Comparison of ENCODE assay signal across 11 mouse cellular contexts in the genomic region with DNA sequence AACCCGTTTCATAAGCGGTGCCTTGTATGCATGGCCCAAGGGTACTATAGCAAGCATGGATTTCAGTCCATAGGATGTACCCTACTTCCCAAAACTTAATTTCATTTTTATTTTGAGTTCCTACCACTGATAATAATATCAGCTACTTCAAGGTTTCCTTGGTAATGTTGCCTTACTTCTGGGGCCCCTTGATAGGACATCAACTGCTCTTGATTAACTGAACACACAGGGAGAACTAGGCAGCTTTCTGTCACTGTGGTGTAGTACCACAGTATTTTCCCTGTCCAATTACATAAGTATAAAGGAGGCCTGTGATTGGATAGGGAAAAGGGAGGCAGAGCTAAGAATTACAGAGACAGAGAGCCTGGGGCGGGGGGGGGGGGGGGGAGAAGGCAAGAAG. TPM values are rescaled to one million over a fixed set of nuclear protein-coding genes. Genes with fewer than 3 reads are reported as not detected.
DNase-seq lines count a peak whose midpoint lies in the region; ATAC-seq and TF ChIP-seq lines count a peak whose summit lies in the region.
"Had no signal": no experiment of that assay in that cellular context is flagged by ENCODE, and none has a peak within 500 bp of the region (broad histone marks: within the 10 kb centered on the region; RNA-seq: fewer than 3 reads in every experiment).

No protein-coding gene starts in this region.

- H3K4me1 ChIP-seq in intestine, embryonic 15.5 days (replicated peaks) = peaks cover 6% of the 10 kb centered on the region; the same call in 1 of the 2 replicates
- no peaks in the 10 kb centered on the region for H3K4me1 ChIP-seq in intestine, postnatal 0 days (replicated peaks; ENCODE audit: control insufficient read depth, insufficient read depth, low read length)
- H3K4me1 ChIP-seq in forebrain, embryonic 10.5 days = peaks cover 71% of the 10 kb centered on the region
- peaks cover 19% of the 10 kb centered on the region for H3K4me1 ChIP-seq in limb, embryonic 14.5 days (ENCODE audit: control insufficient read depth, insufficient read depth, low read length)

- TF ChIP-seq CTCF in intestine, postnatal 0 days (IDR thresholded peaks at IDR 0.05; ENCODE audit: low read depth) = no peak

- H3K9me3 ChIP-seq in intestine, embryonic 15.5 days = no peaks in the 10 kb centered on the region
- no peaks in the 10 kb centered on the region for H3K9me3 ChIP-seq in intestine, postnatal 0 days (ENCODE audit: control insufficient read depth)
- H3K9me3 ChIP-seq in forebrain, embryonic 10.5 days = no peaks in the 10 kb centered on the region
- no peaks in the 10 kb centered on the region for H3K9me3 ChIP-seq in limb, embryonic 14.5 days (ENCODE audit: control insufficient read depth, low read length)

- H3K4me3 ChIP-seq in intestine, embryonic 15.5 days (replicated peaks) = no peak overlapping the region
- no peak overlapping the region for H3K4me3 ChIP-seq in intestine, postnatal 0 days (ENCODE audit: low read depth, low read length)
- peak overlapping the region; percentile 23; the same call in 1 of the 2 replicates for H3K4me3 ChIP-seq in forebrain, embryonic 10.5 days
- no peak overlapping the region for H3K4me3 ChIP-seq in limb, embryonic 14.5 days (replicated peaks; ENCODE audit: low read length)

- peak overlapping the region; percentile 64 for H3K27ac ChIP-seq in intestine, embryonic 15.5 days
- H3K27ac ChIP-seq in intestine, postnatal 0 days (ENCODE audit: low read depth, low read length) = no peak overlapping the region
- peak overlapping the region; percentile 83 for H3K27ac ChIP-seq in forebrain, embryonic 10.5 days
- 0 out of 2 replicates have a peak overlapping the region, but pooled peaks have one; percentile 73 for H3K27ac ChIP-seq in limb, embryonic 14.5 days (replicated peaks; ENCODE audit: low read depth, low read length)

- H3K4me2 ChIP-seq in intestine, embryonic 15.5 days (replicated peaks) = no peak overlapping the region
- no peak overlapping the region for H3K4me2 ChIP-seq in intestine, postnatal 0 days (replicated peaks; ENCODE audit: low read depth)
- H3K4me2 ChIP-seq in limb, embryonic 14.5 days (replicated peaks; ENCODE audit: low read depth, low read length, severe bottlenecking) = no peak overlapping the region

- no peaks in the 10 kb centered on the region for H3K27me3 ChIP-seq in intestine, embryonic 15.5 days (replicated peaks)
- no peaks in the 10 kb centered on the region for H3K27me3 ChIP-seq in intestine, postnatal 0 days (replicated peaks; ENCODE audit: control insufficient read depth, insufficient read depth, low read length)
- peaks cover 27% of the 10 kb centered on the region; the same call in 1 of the 2 replicates for H3K27me3 ChIP-seq in forebrain, embryonic 10.5 days (ENCODE audit: poor library complexity, severe bottlenecking)
- H3K27me3 ChIP-seq in limb, embryonic 14.5 days (ENCODE audit: control insufficient read depth, insufficient read depth, low read length) = no peaks in the 10 kb centered on the region

- WGBS in intestine, embryonic 15.5 days = 40% methylated on average over 3 of the region's 3 CpGs
- WGBS in intestine, postnatal 0 days = 66% methylated on average over 3 of the region's 3 CpGs
- 66% methylated on average over 3 of the region's 3 CpGs for WGBS in forebrain, embryonic 10.5 days
- WGBS in limb, embryonic 14.5 days = 39% methylated on average over 3 of the region's 3 CpGs

- no peak for TF ChIP-seq POLR2A in limb, embryonic 14.5 days (IDR thresholded peaks at IDR 0.05; ENCODE audit: borderline replicate concordance, extremely low read depth, insufficient read depth, insufficient read length)

- no peak for ATAC-seq in intestine, embryonic 15.5 days
- no peak for ATAC-seq in intestine, postnatal 0 days
- no peak for ATAC-seq in limb, embryonic 14.5 days (ENCODE audit: low FRiP score, low read depth)
- ATAC-seq in megakaryocyte, adult 5-6 weeks (ENCODE audit: poor library complexity, severe bottlenecking) = no peak

- DNase-seq in MEL-GATA-1-ER (ENCODE audit: extremely low read depth, low read depth) = peak; percentile 71
- no peak for DNase-seq in forebrain, embryonic 10.5 days (ENCODE audit: extremely low spot score, low spot score)
- no peak for DNase-seq in limb, embryonic 14.5 days (ENCODE audit: low spot score)
- no peak for DNase-seq in urinary bladder, adult 18-20 months (ENCODE audit: low spot score in 2 of 2)
- DNase-seq in right cerebral cortex, postnatal 36 days (ENCODE audit: low spot score in 2 of 2) = no peak
- DNase-seq: layer of hippocampus, postnatal 36 days; thymus, postnatal 4 days had no signal

- H3K9ac ChIP-seq in intestine, embryonic 15.5 days = no peak overlapping the region
- no peak overlapping the region for H3K9ac ChIP-seq in intestine, postnatal 0 days (ENCODE audit: low read depth, low read length)
- H3K9ac ChIP-seq in limb, embryonic 14.5 days (ENCODE audit: low read depth, low read length, severe bottlenecking) = no peak overlapping the region

- no peaks in the 10 kb centered on the region for H3K36me3 ChIP-seq in intestine, embryonic 15.5 days
- H3K36me3 ChIP-seq in intestine, postnatal 0 days (ENCODE audit: control insufficient read depth, insufficient read depth) = no peaks in the 10 kb centered on the region
- no peaks in the 10 kb centered on the region for H3K36me3 ChIP-seq in forebrain, embryonic 10.5 days (replicated peaks)
- H3K36me3 ChIP-seq in limb, embryonic 14.5 days (ENCODE audit: control insufficient read depth, insufficient read depth, low read length) = no peaks in the 10 kb centered on the region

RNA-seq across cellular contexts. Expression of a gene that starts 13.6 kb away (rescaled TPM):
- not detected in 2 replicates for polyA plus RNA-seq in intestine, embryonic 15.5 days (2015; fragmentation: Nextera tagmentation; extraction: Ambion mirVana)
- not detected in 2 replicates for polyA plus RNA-seq in intestine, postnatal 0 days (2015; fragmentation: Nextera tagmentation; extraction: Ambion mirVana)
- not detected in 2 replicates for polyA plus RNA-seq in forebrain, embryonic 10.5 days (2016; fragmentation: Nextera tagmentation; extraction: Ambion mirVana)
- 0.18 and 0.41 TPM in 2 replicates for polyA plus RNA-seq in limb, embryonic 14.5 days (2012; rRNA removed)
- 0.07 and 0.15 TPM in 2 replicates for polyA plus RNA-seq in limb, embryonic 14.5 days (2014; fragmentation: Nextera tagmentation; extraction: Ambion mirVana)
- total RNA-seq in megakaryocyte, adult 5-6 weeks (2015) = 0.40 and 1.2 TPM in 2 replicates
- total RNA-seq in megakaryocyte, adult 5-6 weeks (2017) = 0.15 and 0.65 TPM in 2 replicates
- polyA plus RNA-seq: neural tube, embryonic 11.5 days had no signal
